Mouse (Mus musculus) gastrocnemius, postnatal 4 days (tissue): Measurements from ENCODE around the gene Defb26. TPM values are rescaled to one million over a fixed set of nuclear protein-coding genes. Genes with fewer than 3 reads are reported as not detected.

ENCODE experiments used
- DNase-seq, 2 experiments: peaks; one replicate each; pipeline ENCODE4 v3.0.0; 2021 to 2022; ENCODE audit warnings: low spot score in 2 of 2, mixed read lengths in 2 of 2
- long read RNA-seq, 2 experiments: library from polyadenylated mRNA; stranded (forward); transcript quantifications; one replicate each; pipeline ENCODE4 v2.0.0; 2021
- total RNA-seq, 2 experiments: library from RNA; stranded (reverse); gene quantifications; 2 replicates each; pipeline ENCODE4 v1.2.3; 2021

Gene Defb26
- total RNA-seq: not detected
- long read RNA-seq, experiment 1: 0 reads
- long read RNA-seq, experiment 2: 0 reads

- DNase-seq: no peak
Measured at GRCm38 (mm10) chr2:152511592-152511991, at the start of gene Defb26. TSS of gene Defb26 (minus strand) at chr2:152511692.

GRCm38 (mm10) chr2:152556655-152557054, 45.2 kb upstream of the Defb26 start:
- DNase-seq: no peak

GRCm38 (mm10) chr2:152553774-152554423, 42.4 kb upstream of the Defb26 start:
- DNase-seq: peak; percentile 40 to 63

DNA sequence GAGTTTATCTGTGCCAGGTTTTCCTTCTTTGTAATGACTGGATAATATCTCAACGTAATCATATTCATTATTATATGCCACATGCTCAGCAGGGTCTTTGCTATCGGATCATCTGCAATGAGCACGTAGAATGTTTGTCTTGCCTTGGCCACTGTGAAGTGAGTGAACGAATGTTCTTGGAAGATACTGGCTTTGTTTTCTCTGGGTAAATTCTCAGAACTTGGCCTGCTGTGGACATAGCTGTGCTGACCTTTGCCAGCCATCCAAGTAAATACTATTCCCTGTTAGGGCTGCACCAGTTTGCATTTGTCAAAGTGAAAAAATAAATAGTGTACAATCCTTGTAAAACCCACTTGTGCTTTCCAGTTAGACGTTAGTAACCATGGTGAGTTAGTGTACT, 36.6 kb upstream of the Defb26 start:
- no peak for DNase-seq

DNA sequence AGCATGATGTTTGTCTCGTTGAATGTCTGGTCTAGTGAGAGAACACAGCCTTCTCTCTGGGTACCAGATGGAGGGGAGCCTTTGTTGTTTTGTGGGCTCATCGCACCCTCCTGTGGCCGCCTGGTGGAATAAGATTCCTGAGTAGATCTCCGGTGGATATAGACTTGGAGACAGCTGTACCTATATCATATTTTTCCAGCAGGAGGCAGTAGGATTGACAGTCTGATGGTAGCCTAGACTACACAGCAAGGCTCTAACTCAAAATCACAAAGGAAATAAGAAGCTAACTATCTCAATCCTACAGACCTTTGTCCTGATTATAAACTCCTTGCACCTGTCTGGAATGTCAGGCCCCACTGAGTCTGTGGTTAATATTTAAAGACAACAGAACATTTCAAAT, 33.2 kb upstream of the Defb26 start:
- DNase-seq: no peak

DNA sequence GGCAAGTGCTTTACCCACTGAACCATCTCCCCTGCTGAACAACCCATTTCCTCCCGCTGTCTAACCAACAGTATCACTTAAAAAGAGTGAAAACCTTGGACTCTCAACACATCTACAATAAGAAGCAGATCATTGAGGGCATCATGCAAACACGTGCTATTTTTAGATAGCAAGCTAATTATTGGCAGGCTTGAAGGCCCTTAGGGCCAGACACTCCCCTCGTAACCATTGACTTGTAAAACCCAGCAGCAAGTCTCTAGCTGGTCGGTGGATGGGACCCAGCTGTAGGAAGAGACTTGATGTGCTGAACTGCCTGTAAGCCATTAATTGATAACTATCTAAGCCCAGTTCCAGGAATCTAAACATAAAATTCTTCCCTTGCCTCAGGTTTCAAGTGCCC, 32.0 kb upstream of the Defb26 start:
- no peak for DNase-seq

DNA sequence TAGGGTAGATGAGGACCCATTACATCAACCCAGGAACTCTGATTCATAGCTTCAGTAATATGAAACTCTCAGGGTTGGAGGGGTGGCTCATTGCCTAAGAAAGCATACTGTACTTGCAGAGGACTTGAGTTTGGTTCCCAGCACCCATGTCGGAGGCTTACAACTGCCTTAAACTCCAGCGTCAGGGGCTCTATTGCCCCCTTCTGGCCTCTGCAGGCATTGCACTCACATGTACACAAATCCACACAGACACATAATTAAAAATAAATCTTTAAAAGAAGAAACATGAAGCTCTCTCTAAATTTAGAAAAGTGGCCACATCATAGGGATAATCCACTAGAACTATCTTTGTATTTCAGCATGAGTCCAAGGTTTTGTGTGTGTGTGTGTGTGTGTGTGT, 31.4 kb upstream of the Defb26 start:
- no peak for DNase-seq

- DNase-seq: no peak
Measured at GRCm38 (mm10) chr2:152541979-152542378, 30.5 kb upstream of the Defb26 start.

DNA sequence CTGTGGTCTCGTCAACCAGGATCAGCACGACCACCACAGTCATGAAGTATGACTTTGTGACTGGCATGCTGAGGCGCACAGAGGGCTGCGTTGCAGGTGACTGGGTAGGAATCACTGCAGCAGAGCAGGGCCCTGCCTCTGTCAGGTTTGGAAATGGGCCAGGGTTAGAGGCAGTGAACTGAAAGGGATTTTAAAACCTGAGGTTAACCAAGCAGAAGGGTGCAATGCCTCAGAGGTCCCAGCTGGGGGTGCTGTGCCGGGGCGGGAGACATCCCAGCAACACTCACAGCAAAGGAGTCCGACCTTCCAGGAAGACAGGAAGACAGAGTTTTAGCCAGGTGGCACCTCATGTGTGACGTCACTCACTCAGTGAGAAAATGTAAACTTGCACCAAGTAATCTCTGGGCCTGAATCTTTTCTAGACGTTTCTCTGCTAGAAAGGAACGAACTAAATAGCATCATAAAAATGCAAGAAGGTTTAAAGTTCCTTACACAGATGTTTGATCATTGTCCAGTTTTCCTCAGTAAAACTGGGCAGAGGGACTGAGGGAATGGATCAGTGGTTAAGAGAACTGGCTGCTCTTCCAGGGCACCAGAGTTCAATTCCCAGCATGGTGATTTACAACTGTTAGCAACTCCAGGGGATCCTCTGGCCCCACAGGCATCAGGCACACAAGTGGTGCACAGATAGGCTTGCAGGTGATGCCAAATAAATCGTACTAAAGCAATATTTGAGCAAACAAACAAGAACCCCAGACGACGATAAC, 28.6 kb upstream of the Defb26 start, which contains the start of gene Defb29:
Defb29 (minus strand) TSS at position 155 of the 767 bp plus-strand sequence.
- no peak for DNase-seq

GRCm38 (mm10) chr2:152517981-152518380, 6.5 kb upstream of the Defb26 start, which contains the start of gene Defb28:
TSS of gene Defb28 (plus strand) at chr2:152518255.
- no peak for DNase-seq

- DNase-seq: no peak
Measured at GRCm38 (mm10) chr2:152516084-152516483, 4.6 kb upstream of the Defb26 start.

DNA sequence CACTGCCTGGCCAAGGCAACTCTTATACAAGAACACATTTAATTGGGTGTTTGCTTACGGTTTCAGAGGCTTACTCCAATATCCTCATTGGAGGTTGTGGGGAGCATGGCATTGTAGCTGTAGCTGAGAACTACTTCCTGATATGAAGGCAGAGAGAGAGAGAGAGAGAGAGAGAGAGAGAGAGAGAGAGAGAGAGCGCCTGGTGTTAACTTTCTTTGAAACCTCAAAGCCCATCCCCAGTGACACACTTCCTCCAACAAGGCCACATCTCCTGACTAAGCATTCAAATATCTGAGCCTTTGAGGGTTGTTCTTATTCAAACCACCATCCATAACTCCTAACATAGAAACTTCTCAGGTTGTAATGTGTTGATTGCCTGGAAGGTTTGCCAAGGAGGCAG, 7.5 kb downstream of the Defb26 start:
- DNase-seq: no peak

- no peak for DNase-seq
Measured at GRCm38 (mm10) chr2:152500863-152501229, 10.6 kb downstream of the Defb26 start.

DNA sequence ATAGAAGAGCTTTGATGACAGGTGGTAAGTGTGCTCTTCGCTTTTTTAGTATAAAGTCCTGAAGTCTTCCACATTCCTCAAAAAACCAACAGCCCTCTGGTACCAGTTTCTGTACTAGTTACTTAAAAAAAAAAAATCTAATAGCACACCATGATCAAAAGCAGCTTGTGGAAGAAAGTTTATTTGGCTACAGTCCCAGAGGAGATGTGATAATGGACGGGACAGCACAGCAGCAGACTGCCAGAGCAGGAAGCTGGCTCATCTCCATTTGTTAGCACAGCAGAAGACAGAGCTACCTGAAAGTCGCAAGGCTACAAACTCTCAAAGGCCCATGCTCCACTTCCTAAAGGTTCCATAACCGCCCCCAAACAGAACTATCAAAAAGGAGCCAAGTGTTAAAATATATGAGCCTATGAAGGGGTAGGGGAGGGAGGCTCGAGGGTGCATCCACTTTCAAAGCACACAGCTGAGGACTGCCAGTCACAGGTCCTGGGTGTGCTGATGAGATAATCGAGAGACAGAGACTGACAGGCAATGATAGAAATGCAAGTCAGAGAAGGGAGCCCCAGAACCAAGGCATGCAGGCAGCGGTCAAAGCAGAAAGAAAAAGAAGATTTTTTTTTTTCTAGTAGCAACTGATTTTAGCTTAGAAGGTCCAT, 11.2 kb downstream of the Defb26 start:
- no peak for DNase-seq

GRCm38 (mm10) chr2:152498020-152498419, 13.5 kb downstream of the Defb26 start:
- no peak for DNase-seq

DNA sequence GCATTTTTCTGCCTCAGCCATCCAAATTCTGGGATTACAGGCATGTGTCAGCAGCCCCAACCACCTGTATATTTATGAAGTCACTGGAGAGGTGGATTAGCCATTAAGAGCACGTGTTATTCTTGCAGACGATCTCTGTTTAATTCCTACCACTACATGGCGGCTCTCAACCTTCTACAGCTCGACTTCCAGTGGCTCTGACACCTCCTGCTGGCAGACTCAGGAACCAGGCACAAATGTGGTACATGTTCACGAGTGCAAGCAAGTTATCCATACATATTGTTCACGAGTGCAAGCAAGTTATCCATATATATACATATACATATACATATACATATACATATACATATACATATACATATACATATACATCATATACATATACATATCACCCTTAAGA, 18.3 kb downstream of the Defb26 start:
- no peak for DNase-seq

- DNase-seq: no peak
Measured at GRCm38 (mm10) chr2:152490038-152490437, 21.5 kb downstream of the Defb26 start, which contains the start of gene Defb22. TSS of gene Defb22 (minus strand) at chr2:152490138.

DNA sequence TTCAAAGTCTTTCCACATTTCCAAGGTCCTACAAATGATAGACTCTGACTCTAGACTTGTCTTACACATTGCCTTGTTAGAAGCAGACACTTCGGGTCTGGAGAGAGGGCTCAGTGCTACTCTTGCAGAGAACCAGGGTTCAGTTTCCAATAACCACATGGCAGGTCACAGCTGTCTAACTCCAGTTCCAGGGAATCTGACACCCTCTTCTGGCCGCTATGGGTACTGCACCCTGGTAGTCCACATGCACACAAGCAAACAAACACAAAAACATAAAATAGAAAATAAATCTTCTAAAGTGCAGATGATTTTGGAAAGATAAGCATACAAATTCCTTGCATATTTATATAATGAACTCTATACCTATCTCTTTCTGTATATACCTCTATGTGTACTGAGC, 24.5 kb downstream of the Defb26 start:
- no peak for DNase-seq

DNA sequence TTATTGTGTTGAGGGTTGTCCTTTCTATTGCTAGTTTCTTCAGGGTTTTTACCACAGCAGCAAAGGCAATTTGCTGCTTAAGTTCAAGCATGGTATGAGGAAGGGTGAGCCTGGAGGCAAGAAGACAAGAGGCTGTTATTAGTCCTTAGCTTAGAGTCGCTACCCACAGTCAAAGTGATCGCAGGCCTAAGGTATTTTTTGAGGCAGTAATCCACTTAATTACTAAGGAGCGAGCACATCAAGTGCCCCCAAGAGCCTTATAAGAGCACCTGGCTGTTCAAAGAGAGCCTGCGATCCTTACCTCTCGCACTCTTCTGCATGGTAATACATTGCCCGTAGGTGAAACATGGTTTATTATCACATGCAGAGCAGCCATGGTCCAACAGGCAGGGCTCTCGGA, 29.8 kb downstream of the Defb26 start:
- DNase-seq: no peak

GRCm38 (mm10) chr2:152480881-152481280, 30.6 kb downstream of the Defb26 start:
- no peak for DNase-seq

DNA sequence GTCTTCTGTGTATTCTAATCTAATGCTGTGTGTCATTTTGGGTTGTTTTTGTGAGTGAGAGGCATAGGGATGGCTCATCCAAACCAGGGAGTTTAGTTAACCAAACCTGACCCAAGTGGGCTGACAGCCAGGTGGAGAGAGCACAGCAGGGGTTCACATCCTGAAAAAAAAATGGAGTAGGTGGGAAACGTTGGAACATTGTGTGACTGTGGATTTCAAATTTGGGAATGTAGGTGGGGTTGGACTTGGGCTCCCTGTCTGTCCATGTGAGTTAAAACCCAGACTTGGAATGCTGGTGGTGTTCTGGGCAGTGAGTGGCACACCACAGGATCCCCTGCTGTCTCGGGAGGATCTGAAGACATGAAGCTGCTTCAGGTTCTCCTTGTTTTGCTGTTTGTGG, 34.7 kb downstream of the Defb26 start, which contains the start of gene Defb20:
Defb20 (plus strand) TSS at position 301 of the 400 bp plus-strand sequence.
- DNase-seq: no peak

GRCm38 (mm10) chr2:152472434-152472833, 39.1 kb downstream of the Defb26 start:
- no peak for DNase-seq
